Mouse (Mus musculus) WW6 (cell line): ENCODE data around the gene Gm6993.

Experiments
- DNase-seq: peaks from one replicate; pipeline ENCODE4 v3.0.0-alpha.2; 2013; ENCODE audit warnings: low read depth, low spot score

Gm6993 gene

GRCm38 (mm10) chr12:31271361-31272011, 30.9 kb downstream of the Gm6993 start:
- no peak for DNase-seq

GRCm38 (mm10) chr12:31272012-31272735, 31.6 kb downstream of the Gm6993 start:
- DNase-seq: no peak

GRCm38 (mm10) chr12:31272846-31273245, 32.3 kb downstream of the Gm6993 start:
- DNase-seq: no peak

GRCm38 (mm10) chr12:31273646-31274045, 33.1 kb downstream of the Gm6993 start:
- no peak for DNase-seq

- DNase-seq: no peak
Observed at GRCm38 (mm10) chr12:31275411-31275810, 34.8 kb downstream of the Gm6993 start.

GRCm38 (mm10) chr12:31278270-31278669, 37.7 kb downstream of the Gm6993 start:
- DNase-seq: no peak

- DNase-seq: no peak
Observed at GRCm38 (mm10) chr12:31280318-31280717, 39.7 kb downstream of the Gm6993 start.

GRCm38 (mm10) chr12:31281100-31281591, 40.6 kb downstream of the Gm6993 start:
- DNase-seq: no peak

GRCm38 (mm10) chr12:31282241-31282640, 41.7 kb downstream of the Gm6993 start:
- DNase-seq: no peak

- no peak for DNase-seq
Observed at GRCm38 (mm10) chr12:31283131-31283530, 42.6 kb downstream of the Gm6993 start.

GRCm38 (mm10) chr12:31283617-31284136, 43.1 kb downstream of the Gm6993 start:
- no peak for DNase-seq

- DNase-seq: no peak
Observed at GRCm38 (mm10) chr12:31289046-31289445, 48.5 kb downstream of the Gm6993 start.
